Mouse (Mus musculus): ENCODE results near the gene Mtf2.
A peak's percentile ranks its signal among the peaks of the same experiment; 100 is the strongest.
"Not testable (repeated sequence)": the region's sequence is repeated elsewhere in the genome, so short reads cannot be mapped to it uniquely, and the experiment has no call there.

The Mtf2 gene

GRCm38 (mm10) chr5:108085440-108085839, 20.0 kb downstream of the Mtf2 start:
- DNase-seq, result no peak

- not testable (repeated sequence) for DNase-seq
These were observed 27.3 kb downstream of the Mtf2 start for GRCm38 (mm10) chr5:108092731-108093130.

GRCm38 (mm10) chr5:108097676-108098075, 32.2 kb downstream of the Mtf2 start:
- no peak for DNase-seq

- DNase-seq, result no peak
These were observed 34.7 kb downstream of the Mtf2 start for GRCm38 (mm10) chr5:108100196-108100595.

- DNase-seq, result no peak
These were observed 38.8 kb downstream of the Mtf2 start for GRCm38 (mm10) chr5:108104306-108104705.

GRCm38 (mm10) chr5:108109346-108109745, 43.9 kb downstream of the Mtf2 start:
- DNase-seq, result peak; percentile 24

- no peak for DNase-seq
These were observed 52.2 kb downstream of the Mtf2 start for GRCm38 (mm10) chr5:108117693-108118092.

- DNase-seq, result no peak
These were observed 54.9 kb downstream of the Mtf2 start for GRCm38 (mm10) chr5:108120221-108120900.

GRCm38 (mm10) chr5:108131849-108132440, 66.5 kb downstream of the Mtf2 start:
- peak; percentile 58 for DNase-seq

GRCm38 (mm10) chr5:108132441-108133243, 67.2 kb downstream of the Mtf2 start, which contains the start of the genes Tmed5 and Ccdc18:
Tmed5 (minus strand) TSS chr5:108132620.
Ccdc18 (plus strand) TSS chr5:108132875.
- DNase-seq, result peak; percentile 98

- DNase-seq, result no peak
These were observed 87.1 kb downstream of the Mtf2 start for GRCm38 (mm10) chr5:108152592-108152991.

Data from kidney, adult 9 months (tissue).